Mouse (Mus musculus) hindbrain, embryonic 11.5 days (tissue): ENCODE data around the gene Rrm1. TPM values are rescaled to one million over a fixed set of nuclear protein-coding genes. Genes with fewer than 3 reads are reported as not detected.

ENCODE experiments used
- ATAC-seq: fragments of 200-750 bp; cut with Nextera tagmentation; 2 replicates; pipeline ENCODE4 v1.8.0; 2017; ENCODE audit warnings: mild to moderate bottlenecking, moderate TSS enrichment, moderate library complexity; ENCODE audit not compliant: low FRiP score
- DNase-seq: peaks from one replicate; pipeline ENCODE4 v3.0.0-alpha.2; 2015; ENCODE audit warnings: low spot score
- H3K27ac ChIP-seq: fragments of 300-500 bp; sonication (generic); 2 replicates; pipeline ENCODE4 v1.5.1; 2014; ENCODE audit warnings: mild to moderate bottlenecking, low read depth, low read length
- H3K27me3 ChIP-seq: fragments of 300-500 bp; sonication (generic); 2 replicates; pipeline ENCODE4 v1.6.1; 2014; ENCODE audit warnings: mild to moderate bottlenecking, low read length, moderate library complexity, mixed read lengths; ENCODE audit not compliant: control insufficient read depth, insufficient read depth
- H3K36me3 ChIP-seq: fragments of 300-500 bp; sonication (generic); 2 replicates; pipeline ENCODE4 v1.6.1; 2014; ENCODE audit warnings: mild to moderate bottlenecking, low read length, moderate library complexity, mixed read lengths; ENCODE audit not compliant: control insufficient read depth, insufficient read depth
- H3K4me1 ChIP-seq: fragments of 300-500 bp; sonication (generic); replicated peaks from 2 replicates; pipeline ENCODE4 v1.6.1; 2014; ENCODE audit warnings: low read length, mixed read lengths; ENCODE audit not compliant: control insufficient read depth, insufficient read depth
- H3K4me2 ChIP-seq: fragments of 300-500 bp; sonication (generic); replicated peaks from 2 replicates; pipeline ENCODE4 v1.6.1; 2014; ENCODE audit warnings: mild to moderate bottlenecking, low read depth, low read length
- H3K4me3 ChIP-seq: fragments of 300-500 bp; sonication (generic); 2 replicates; pipeline ENCODE4 v1.5.1; 2014; ENCODE audit warnings: low read depth, low read length
- H3K9ac ChIP-seq: fragments of 300-500 bp; sonication (generic); 2 replicates; pipeline ENCODE4 v1.6.1; 2014; ENCODE audit warnings: low read depth, low read length
- H3K9me3 ChIP-seq: fragments of 300-500 bp; sonication (generic); 2 replicates; pipeline ENCODE4 v1.6.1; 2016; ENCODE audit warnings: low read length; ENCODE audit not compliant: control insufficient read depth
- WGBS: fragments of 180-500 bp; shearing (Covaris S2); extraction: QIAGEN DNeasy Blood & Tissue Kit; methylation state at CpG from one replicate; pipeline ENCODE4 v1.1.7; 2014; 5-methylcytosine and 5-hydroxymethylcytosine counted together
- polyA plus RNA-seq: library from polyadenylated mRNA; unstranded; fragments of >200 nt; fragmentation: Nextera tagmentation; extraction: Ambion mirVana; gene quantifications from 2 replicates; pipeline ENCODE4 v1.2.1, GENCODE M21; 2014

Rrm1 gene
- polyA plus RNA-seq, 1 experiment from 2014 or later, result 189 TPM

GRCm38 (mm10) chr7:102417398-102417797 is 24.1 kb upstream of the Rrm1 start:
- peak; percentile 60; the same call in 1 of the 2 replicates for ATAC-seq
- Histone ChIP-seq H3K4me3 (no peak overlapping the region), H3K27me3 (no peaks in the 10 kb centered on the region), H3K4me1 (no peaks in the 10 kb centered on the region), H3K9ac (no peak overlapping the region), H3K27ac (no peak overlapping the region), H3K4me2 (no peak overlapping the region), H3K36me3 (no peaks in the 10 kb centered on the region), H3K9me3 (no peaks in the 10 kb centered on the region)
- 9% methylated on average over 4 of the region's 4 CpGs for WGBS
- DNase-seq, result peak; percentile 75

GRCm38 (mm10) chr7:102422036-102422435 is 19.5 kb upstream of the Rrm1 start:
- Histone ChIP-seq H3K9me3 (no peaks in the 10 kb centered on the region), H3K9ac (no peak overlapping the region), H3K27ac (no peak overlapping the region), H3K4me3 (no peak overlapping the region), H3K4me2 (no peak overlapping the region), H3K36me3 (no peaks in the 10 kb centered on the region), H3K4me1 (no peaks in the 10 kb centered on the region), H3K27me3 (no peaks in the 10 kb centered on the region)
- DNase-seq (no peak), ATAC-seq (no peak)
- WGBS, result 98% methylated on average over 2 of the region's 2 CpGs

GRCm38 (mm10) chr7:102425933-102426685 is 15.4 kb upstream of the Rrm1 start:
- Histone ChIP-seq H3K4me1 (no peaks in the 10 kb centered on the region), H3K36me3 (no peaks in the 10 kb centered on the region), H3K4me2 (no peak overlapping the region), H3K9ac (no peak overlapping the region), H3K4me3 (no peak overlapping the region), H3K9me3 (no peaks in the 10 kb centered on the region), H3K27me3 (no peaks in the 10 kb centered on the region), H3K27ac (no peak overlapping the region)
- ATAC-seq (no peak), DNase-seq (no peak)
- 44% methylated on average over 6 of the region's 6 CpGs for WGBS

- Histone ChIP-seq H3K36me3 (no peaks in the 10 kb centered on the region), H3K4me2 (no peak overlapping the region), H3K9ac (no peak overlapping the region), H3K9me3 (no peaks in the 10 kb centered on the region), H3K4me1 (no peaks in the 10 kb centered on the region), H3K4me3 (no peak overlapping the region), H3K27me3 (no peaks in the 10 kb centered on the region), H3K27ac (no peak overlapping the region)
- ATAC-seq (no peak), DNase-seq (no peak)
- 86% methylated on average over 2 of the region's 2 CpGs for WGBS
Measured at GRCm38 (mm10) chr7:102434344-102434743, 7.2 kb upstream of the Rrm1 start.

- peak; percentile 20; the same call in 1 of the 2 replicates for ATAC-seq
- Histone ChIP-seq H3K4me2 (no peak overlapping the region), H3K27me3 (no peaks in the 10 kb centered on the region), H3K9me3 (no peaks in the 10 kb centered on the region), H3K4me3 (peak overlapping the region; percentile 76), H3K27ac (no peak overlapping the region), H3K9ac (no peak overlapping the region), H3K4me1 (peaks cover 4% of the 10 kb centered on the region; the same call in 1 of the 2 replicates), H3K36me3 (0 out of 2 replicates have a peak, but pooled peaks cover 2% of the 10 kb centered on the region)
- DNase-seq, result peak; percentile 35
- 55% methylated on average over 15 of the region's 15 CpGs for WGBS
Measured at GRCm38 (mm10) chr7:102440822-102441656, 456 bp upstream of the Rrm1 start.

- DNase-seq, result no peak
- H3K27ac ChIP-seq, result 0 out of 2 replicates have a peak overlapping the region, but pooled peaks have one; percentile 76
- WGBS, result 1% methylated on average over 4 of the region's 4 CpGs
Measured at GRCm38 (mm10) chr7:102442432-102442831, 937 bp downstream of the Rrm1 start.

GRCm38 (mm10) chr7:102444301-102444700 is 2.8 kb downstream of the Rrm1 start:
- no peak for ATAC-seq
- Histone ChIP-seq H3K27ac (no peak overlapping the region), H3K9ac (no peak overlapping the region), H3K9me3 (no peaks in the 10 kb centered on the region), H3K4me3 (no peak overlapping the region), H3K4me2 (no peak overlapping the region), H3K36me3 (0 out of 2 replicates have a peak, but pooled peaks cover 6% of the 10 kb centered on the region), H3K27me3 (no peaks in the 10 kb centered on the region), H3K4me1 (peaks cover 4% of the 10 kb centered on the region; the same call in 1 of the 2 replicates)
- 90% methylated on average over 2 of the region's 2 CpGs for WGBS
- DNase-seq, result no peak

More at GRCm38 (mm10) chr7:102442432-102442831, 937 bp downstream of the Rrm1 start:
- peak overlapping the region; percentile 76 for H3K4me3 ChIP-seq
- no peaks in the 10 kb centered on the region for H3K9me3 ChIP-seq
- H3K27me3 ChIP-seq, result no peaks in the 10 kb centered on the region
- H3K4me1 ChIP-seq, result peaks cover 4% of the 10 kb centered on the region; the same call in 1 of the 2 replicates
- no peak for ATAC-seq
- peak overlapping the region; percentile 73 for H3K9ac ChIP-seq
- H3K4me2 ChIP-seq, result peak overlapping the region; percentile 63
- 0 out of 2 replicates have a peak, but pooled peaks cover 4% of the 10 kb centered on the region for H3K36me3 ChIP-seq

GRCm38 (mm10) chr7:102446438-102446837 is 4.9 kb downstream of the Rrm1 start:
- no peaks in the 10 kb centered on the region for H3K9me3 ChIP-seq
- no peak overlapping the region for H3K27ac ChIP-seq
- ATAC-seq (no peak), DNase-seq (no peak)
- H3K4me3 ChIP-seq, result no peak overlapping the region
- H3K36me3 ChIP-seq, result 0 out of 2 replicates have a peak, but pooled peaks cover 6% of the 10 kb centered on the region
- no peak overlapping the region for H3K9ac ChIP-seq
- H3K4me2 ChIP-seq, result no peak overlapping the region
- 90% methylated on average over 9 of the region's 9 CpGs for WGBS
- no peaks in the 10 kb centered on the region for H3K27me3 ChIP-seq
- H3K4me1 ChIP-seq, result peaks cover 4% of the 10 kb centered on the region; the same call in 1 of the 2 replicates
